In the genomic region with DNA sequence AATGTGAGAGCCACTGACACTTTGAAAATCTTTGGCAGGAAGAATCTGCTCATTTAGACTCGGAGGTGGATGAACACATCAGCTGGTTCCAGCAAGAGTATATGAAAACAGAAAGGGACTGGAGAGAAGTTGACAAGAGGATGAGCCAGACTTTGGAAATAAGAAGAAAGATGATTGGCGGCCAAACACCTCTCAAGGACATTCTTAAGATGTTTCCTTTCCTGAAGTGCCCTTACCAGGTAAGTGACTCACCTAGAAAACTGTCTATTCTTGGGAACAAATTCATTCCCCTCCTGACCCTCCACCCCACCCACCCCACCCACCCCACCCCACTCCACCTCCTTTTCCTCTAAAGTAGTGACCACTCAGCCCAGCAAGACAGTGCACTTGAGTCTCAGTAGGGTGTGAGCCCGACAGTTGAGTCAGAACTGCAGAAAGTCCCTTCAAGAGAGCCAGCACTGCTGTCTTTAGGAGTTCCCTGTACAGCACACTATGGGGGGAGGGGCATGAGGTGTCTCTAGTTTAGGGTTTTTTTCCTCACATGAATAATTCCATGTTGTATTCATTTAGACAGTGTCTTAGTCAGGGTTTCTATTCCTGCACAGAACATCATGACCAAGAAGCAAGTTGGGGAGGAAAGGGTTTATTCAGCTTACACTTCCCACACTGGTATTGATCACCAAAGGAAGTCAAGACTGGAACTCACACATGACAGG, we compare ENCODE assay signal across 31 mouse cellular contexts. TPM values are rescaled to one million over a fixed set of nuclear protein-coding genes. Genes with fewer than 3 reads are reported as not detected.
A peak's percentile ranks its signal among the peaks of the same experiment; 100 is the strongest.
DNase-seq lines count a peak whose midpoint lies in the region; ATAC-seq and TF ChIP-seq lines count a peak whose summit lies in the region.
"Had no signal": no experiment of that assay in that cellular context is flagged by ENCODE, and none has a peak within 500 bp of the region (broad histone marks: within the 10 kb centered on the region; RNA-seq: fewer than 3 reads in every experiment).

No protein-coding gene starts in this region.

- no peak overlapping the region for H3K4me2 ChIP-seq in lung, embryonic 15.5 days
- H3K4me2 ChIP-seq in lung, postnatal 0 days (replicated peaks; ENCODE audit: low read depth, low read length), result no peak overlapping the region
- H3K4me2 ChIP-seq in CH12.LX (ENCODE audit: insufficient read depth, low read depth, poor library complexity, severe bottlenecking), result no peak overlapping the region
- H3K4me2 ChIP-seq: embryonic facial prominence, embryonic 13.5 days; embryonic facial prominence, embryonic 15.5 days; forebrain, embryonic 12.5 days had no signal

- no peak overlapping the region for H3K4me3 ChIP-seq in lung, embryonic 15.5 days
- no peak overlapping the region for H3K4me3 ChIP-seq in lung, postnatal 0 days (ENCODE audit: low read depth, low read length)
- H3K4me3 ChIP-seq in lung, adult 2 months (replicated peaks; ENCODE audit: extremely low read depth, low read depth, low read length), result no peak overlapping the region
- H3K4me3 ChIP-seq in CH12.LX (replicated peaks in 1 of 3; ENCODE audit: low read depth in 2 of 3, low read length in 2 of 3, poor library complexity in 1 of 3), result no peak overlapping the region
- H3K4me3 ChIP-seq: embryonic facial prominence, embryonic 13.5 days; embryonic facial prominence, embryonic 15.5 days; erythroblast, embryonic 14.5 days; forebrain, embryonic 10.5 days; forebrain, embryonic 12.5 days had no signal

- no peaks in the 10 kb centered on the region for H3K79me2 ChIP-seq in CH12.LX (replicated peaks; ENCODE audit: control insufficient read depth, extremely low read depth, insufficient read depth, poor library complexity, severe bottlenecking)

- no peaks in the 10 kb centered on the region for H3K4me1 ChIP-seq in lung, embryonic 15.5 days
- H3K4me1 ChIP-seq in lung, postnatal 0 days (ENCODE audit: insufficient read depth, low read depth, low read length), result peaks cover 3% of the 10 kb centered on the region; the same call in 1 of the 2 replicates
- no peaks in the 10 kb centered on the region for H3K4me1 ChIP-seq in lung, adult 2 months (ENCODE audit: control insufficient read depth, insufficient read depth, low read length)
- peaks cover 11 to 20% of the 10 kb centered on the region in 2 experiments for H3K4me1 ChIP-seq in CH12.LX (ENCODE audit: control insufficient read depth in 1 of 2, insufficient read depth in 2 of 2)
- H3K4me1 ChIP-seq: embryonic facial prominence, embryonic 13.5 days; embryonic facial prominence, embryonic 15.5 days; forebrain, embryonic 10.5 days; forebrain, embryonic 12.5 days had no signal

- no peak overlapping the region for H3K9ac ChIP-seq in lung, embryonic 15.5 days
- no peak overlapping the region for H3K9ac ChIP-seq in lung, postnatal 0 days (replicated peaks; ENCODE audit: low read depth)
- no peak overlapping the region for H3K9ac ChIP-seq in CH12.LX (ENCODE audit: insufficient read depth, low read depth)
- H3K9ac ChIP-seq: embryonic facial prominence, embryonic 13.5 days; embryonic facial prominence, embryonic 15.5 days; forebrain, embryonic 12.5 days had no signal

- H3K27ac ChIP-seq in lung, embryonic 15.5 days, result no peak overlapping the region
- no peak overlapping the region for H3K27ac ChIP-seq in lung, postnatal 0 days (ENCODE audit: low read length)
- H3K27ac ChIP-seq in CH12.LX (ENCODE audit: insufficient read depth, low read depth), result no peak overlapping the region
- H3K27ac ChIP-seq: embryonic facial prominence, embryonic 13.5 days; embryonic facial prominence, embryonic 15.5 days; forebrain, embryonic 10.5 days; forebrain, embryonic 12.5 days had no signal

- TF ChIP-seq RAD21 in CH12.LX (IDR thresholded peaks at IDR 0.05; ENCODE audit: low read depth, low read length), result no peak

- no peaks in the 10 kb centered on the region for H3K27me3 ChIP-seq in lung, embryonic 15.5 days
- H3K27me3 ChIP-seq in lung, postnatal 0 days (replicated peaks; ENCODE audit: insufficient read depth, low read length), result no peaks in the 10 kb centered on the region
- no peaks in the 10 kb centered on the region for H3K27me3 ChIP-seq in CH12.LX (replicated peaks)
- H3K27me3 ChIP-seq: embryonic facial prominence, embryonic 13.5 days; embryonic facial prominence, embryonic 15.5 days; forebrain, embryonic 12.5 days had no signal

- TF ChIP-seq EP300 in lung, postnatal 0 days (IDR thresholded peaks at IDR 0.05), result peak; percentile 67
- peak; percentile 31; the same call in 1 of the 2 replicates for TF ChIP-seq EP300 in CH12.LX (IDR thresholded peaks at IDR 0.05; ENCODE audit: low read length)

- in situ Hi-C loops in CH12.LX (cut with MboI; ENCODE audit: low pct_ligation_motif_present, low pct_unique_long_range_greater_than_20kb, low sequenced_read_pairs), result no loop called here

- 0 out of 2 replicates have a peak, but pooled peaks have one; percentile 8 for ATAC-seq in lung, embryonic 15.5 days (ENCODE audit: borderline replicate concordance, extremely low read depth, low FRiP score, low TSS enrichment)
- ATAC-seq in lung, postnatal 0 days, result peak; percentile 87
- ATAC-seq: forebrain, embryonic 14.5 days; forebrain, embryonic 16.5 days; Patski had no signal

- WGBS in lung, embryonic 15.5 days, result 48% methylated on average over 3 of the region's 3 CpGs
- WGBS in lung, postnatal 0 days, result 47% methylated on average over 3 of the region's 3 CpGs
- 67% methylated on average over 3 of the region's 3 CpGs for WGBS in lung, adult 2 months

- no peaks in the 10 kb centered on the region for H3K9me3 ChIP-seq in lung, embryonic 15.5 days
- H3K9me3 ChIP-seq in lung, postnatal 0 days (ENCODE audit: low read length), result no peaks in the 10 kb centered on the region
- no peaks in the 10 kb centered on the region for H3K9me3 ChIP-seq in CH12.LX (replicated peaks; ENCODE audit: low read length)
- H3K9me3 ChIP-seq: embryonic facial prominence, embryonic 13.5 days; embryonic facial prominence, embryonic 15.5 days; forebrain, embryonic 10.5 days; forebrain, embryonic 12.5 days had no signal

- no peaks in the 10 kb centered on the region for H3K36me3 ChIP-seq in lung, embryonic 15.5 days
- H3K36me3 ChIP-seq in lung, postnatal 0 days (ENCODE audit: insufficient read depth, low read length), result no peaks in the 10 kb centered on the region
- H3K36me3 ChIP-seq in CH12.LX (replicated peaks in 1 of 2; ENCODE audit: control insufficient read depth in 1 of 2, insufficient read depth in 1 of 2, low read length in 1 of 2), result no peaks in the 10 kb centered on the region
- H3K36me3 ChIP-seq: embryonic facial prominence, embryonic 13.5 days; embryonic facial prominence, embryonic 15.5 days; forebrain, embryonic 10.5 days; forebrain, embryonic 12.5 days had no signal

- TF ChIP-seq CTCF in lung, postnatal 0 days (IDR thresholded peaks at IDR 0.05), result no peak
- no peak for TF ChIP-seq CTCF in lung, adult 2 months (IDR thresholded peaks at IDR 0.05; ENCODE audit: insufficient read depth, low read length)
- TF ChIP-seq CTCF in CH12.LX (conservative IDR thresholded peaks at IDR 0.05 in 1 of 2, IDR thresholded peaks at IDR 0.05 in 1 of 2; ENCODE audit: low read depth in 2 of 2, low read length in 2 of 2), result no peak

- TF ChIP-seq POLR2A in lung, adult 2 months (IDR thresholded peaks at IDR 0.05; ENCODE audit: borderline replicate concordance, extremely low read depth, low read depth, low read length), result no peak
- TF ChIP-seq POLR2A in CH12.LX (IDR thresholded peaks at IDR 0.05; ENCODE audit: low read depth, low read length), result no peak

- DNase-seq in lung, adult 18-20 months, result no peak
- DNase-seq in lung, postnatal 0 days (ENCODE audit: low spot score), result peak; percentile 60
- no peak for DNase-seq in lung, adult 2 months
- peak; percentile 12 for DNase-seq in 3T3-L1 (ENCODE audit: low read depth, low spot score)
- DNase-seq in CH12.LX (ENCODE audit: extremely low read depth), result peak; percentile 52
- no peak for DNase-seq in heart, adult 8-10 months (ENCODE audit: low spot score)
- no peak for DNase-seq in T-cell, adult 2 months (ENCODE audit: low spot score)
- DNase-seq: adrenal gland, adult 2 months; adrenal gland, postnatal 10 days; adrenal gland, postnatal 25 days; B cell, adult 2 months; cerebellum, adult 11 months; cerebellum, adult 18-20 months; cerebellum, adult 8-10 months; cerebellum, adult 9-11 months; cerebellum, postnatal 14 days; cerebellum, postnatal 36 days; embryo, embryonic 11 days had no signal

- dilution Hi-C loops in CH12.LX (cut with MboI; ENCODE audit: extremely low pct_ligation_motif_present, extremely low pct_unique_long_range_greater_than_20kb, low sequenced_read_pairs), result no loop called here

TF ChIP-seq in CH12.LX, 34 proteins besides CTCF, POLR2A, EP300 and RAD21:
- TF ChIP-seq BHLHE40 (IDR thresholded peaks at IDR 0.05; ENCODE audit: low read depth, low read length) (peak; percentile 17; the same call in 1 of the 2 replicates), ZNF384 (IDR thresholded peaks at IDR 0.05; ENCODE audit: low read depth, low read length) (no peak), JUN (IDR thresholded peaks at IDR 0.05; ENCODE audit: insufficient read depth, low read depth, low read length) (no peak), KAT2A (IDR thresholded peaks at IDR 0.05; ENCODE audit: insufficient replicate concordance, low read length) (no peak), TBP (conservative IDR thresholded peaks at IDR 0.05; ENCODE audit: low read depth, low read length) (no peak), E2F4 (IDR thresholded peaks at IDR 0.05; ENCODE audit: insufficient replicate concordance, low read depth, low read length) (no peak), USF2 (conservative IDR thresholded peaks at IDR 0.05; ENCODE audit: low read depth, low read length) (no peak), MXI1 (IDR thresholded peaks at IDR 0.05; ENCODE audit: low read depth, low read length) (no peak), IRF4 (IDR thresholded peaks at IDR 0.05; ENCODE audit: low read depth, low read length) (peak; percentile 47; the same call in 1 of the 2 replicates), PAX5 (IDR thresholded peaks at IDR 0.05; ENCODE audit: low read length) (no peak), MEF2A (IDR thresholded peaks at IDR 0.05; ENCODE audit: borderline replicate concordance, low read depth, low read length) (0 out of 2 replicates have a peak, but pooled peaks have one; percentile 9), POLR2AphosphoS2 (IDR thresholded peaks at IDR 0.05; ENCODE audit: low read depth, low read length) (no peak)
TF ChIP-seq in CH12.LX: peak in this region for 3.

RNA-seq across cellular contexts. Expression of a gene that starts 34.4 kb away (rescaled TPM):
- polyA plus RNA-seq in lung, embryonic 15.5 days (2015; fragmentation: Nextera tagmentation; extraction: Ambion mirVana), result 0.28 and 0.30 TPM in 2 replicates
- 0.18 and 0.81 TPM in 2 replicates for polyA plus RNA-seq in lung, postnatal 0 days (2015; fragmentation: Nextera tagmentation; extraction: Ambion mirVana)
- polyA plus RNA-seq in lung, adult 2 months (2012; rRNA removed), result 0.32 and 0.44 TPM in 2 replicates
- total RNA-seq in CH12.LX (2012; rRNA removed) (not detected in 2 replicates), CH12.LX (2014; rRNA removed) (not detected in 2 replicates)
- not detected in 2 replicates for polyA plus RNA-seq in CH12.LX (2012; ENCODE audit: insufficient read length, low read depth)
- total RNA-seq in heart, adult 8-10 months (2022), result not detected
- total RNA-seq: adrenal gland, adult 2 months; adrenal gland, postnatal 10 days; adrenal gland, postnatal 25 days; adrenal gland, postnatal 4 days; common myeloid progenitor, adult 5-6 weeks; ES-E14; MEL had no signal
- polyA plus RNA-seq: erythroblast, embryonic 14.5 days; Patski had no signal

Comparison
In these comparisons a context has a peak if more than half of its experiments do, and no peak if none do; other contexts are left out.
1. DNase-seq: peak in lung, postnatal 0 days (single experiment), 3T3-L1 (single experiment) and CH12.LX (single experiment); none in lung, adult 18-20 months (0 of 2), lung, adult 2 months (single experiment), heart, adult 8-10 months (single experiment) and T-cell, adult 2 months (single experiment).